Mouse (Mus musculus) stomach, embryonic 14.5 days (tissue): ENCODE results near the gene Dgkd. TPM values are rescaled to one million over a fixed set of nuclear protein-coding genes. Genes with fewer than 3 reads are reported as not detected.

Experiments used
- ATAC-seq: fragments of 200-750 bp; cut with Nextera tagmentation; 2 replicates; pipeline ENCODE4 v1.8.0; 2017; ENCODE audit warnings: low read depth, moderate TSS enrichment; ENCODE audit not compliant: insufficient number of reproducible peaks, insufficient read depth, low FRiP score
- H3K27ac ChIP-seq: fragments of 300-500 bp; sonication (generic); 2 replicates; pipeline ENCODE4 v1.5.1; 2014; ENCODE audit warnings: mild to moderate bottlenecking, low read length, moderate library complexity, mixed read lengths
- H3K27me3 ChIP-seq: fragments of 300-500 bp; sonication (generic); 2 replicates; pipeline ENCODE4 v1.6.1; 2014; ENCODE audit warnings: low read length, control low read depth, mixed read lengths; ENCODE audit not compliant: control insufficient read depth, insufficient read depth
- H3K36me3 ChIP-seq: fragments of 300-500 bp; sonication (generic); 2 replicates; pipeline ENCODE4 v1.6.1; 2014; ENCODE audit warnings: mild to moderate bottlenecking, control low read depth, low read length, moderate library complexity, mixed read lengths; ENCODE audit not compliant: control insufficient read depth, insufficient read depth
- H3K4me1 ChIP-seq: fragments of 300-500 bp; sonication (generic); 2 replicates; pipeline ENCODE4 v1.6.1; 2014; ENCODE audit warnings: low read length, control low read depth, mixed read lengths; ENCODE audit not compliant: control insufficient read depth, insufficient read depth
- H3K4me2 ChIP-seq: fragments of 300-500 bp; sonication (generic); replicated peaks from 2 replicates; pipeline ENCODE4 v1.6.1; 2014; ENCODE audit warnings: low read depth, low read length, control low read depth
- H3K4me3 ChIP-seq: fragments of 300-500 bp; sonication (generic); 2 replicates; pipeline ENCODE4 v1.5.1; 2014; ENCODE audit warnings: low read depth, low read length, control low read depth
- H3K9ac ChIP-seq: fragments of 300-500 bp; sonication (generic); replicated peaks from 2 replicates; pipeline ENCODE4 v1.6.1; 2014; ENCODE audit warnings: low read depth, mild to moderate bottlenecking, control low read depth, low read length, moderate library complexity, mixed read lengths
- H3K9me3 ChIP-seq: fragments of 300-500 bp; sonication (generic); 2 replicates; pipeline ENCODE4 v1.6.1; 2016; ENCODE audit warnings: low read depth, low read length, control low read depth; ENCODE audit not compliant: control insufficient read depth
- WGBS: fragments of 180-500 bp; shearing (Covaris S2); extraction: QIAGEN DNeasy Blood & Tissue Kit; methylation state at CpG from one replicate; pipeline ENCODE4 v1.1.7; 2014; 5-methylcytosine and 5-hydroxymethylcytosine counted together
- polyA plus RNA-seq: library from polyadenylated mRNA; unstranded; fragments of >200 nt; fragmentation: Nextera tagmentation; extraction: Ambion mirVana; gene quantifications from 2 replicates; pipeline ENCODE4 v1.2.1, GENCODE M21; 2014

Gene Dgkd
- polyA plus RNA-seq, 1 experiment from 2014 or later, result 35.1 TPM

DNA sequence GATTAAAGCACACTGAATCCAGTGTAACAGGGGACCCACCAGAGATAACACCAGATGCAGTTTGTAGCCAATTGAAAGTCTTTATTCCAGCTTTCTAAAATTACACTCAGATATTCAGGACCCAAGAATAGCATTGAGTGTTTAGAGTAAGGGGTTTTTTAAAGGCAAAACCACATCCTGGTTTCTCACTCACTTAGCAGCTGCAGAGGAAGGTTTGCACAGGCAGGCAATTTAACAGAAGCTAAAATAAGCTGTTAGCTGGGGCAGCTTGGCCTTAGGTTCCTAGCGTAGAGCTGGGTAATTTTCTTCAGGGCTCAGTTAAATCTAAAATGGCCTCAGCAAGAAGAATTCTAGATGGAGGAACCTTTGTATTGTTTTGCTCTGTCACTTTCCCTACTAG lies 13.6 kb downstream of the Dgkd start:
- WGBS, result 74% methylated on average over 1 of the region's 1 CpGs
- Histone ChIP-seq H3K4me2 (no peak overlapping the region), H3K9ac (no peak overlapping the region)

DNA sequence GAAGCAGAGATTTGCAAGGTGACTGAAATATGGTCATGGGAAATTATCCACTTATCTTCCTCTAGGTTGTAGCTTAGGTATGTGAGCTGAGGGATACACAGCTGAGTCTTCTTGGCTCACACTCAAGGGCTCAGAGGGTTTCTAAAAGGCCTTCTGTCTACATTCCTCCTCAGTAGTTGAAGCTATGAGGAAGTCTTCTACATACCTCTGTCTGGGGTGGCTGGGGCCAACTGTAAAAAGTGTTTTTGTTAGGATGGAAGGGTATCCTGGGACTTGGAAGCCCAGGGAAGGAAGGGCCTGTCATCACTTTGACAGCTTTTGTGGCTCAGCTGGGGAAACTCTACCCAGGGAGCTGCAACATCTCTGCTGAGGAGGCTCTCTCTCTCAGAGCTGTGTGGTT lies 18.5 kb downstream of the Dgkd start:
- no peaks in the 10 kb centered on the region for H3K9me3 ChIP-seq
- ATAC-seq, result no peak
- H3K27ac ChIP-seq, result no peak overlapping the region
- no peak overlapping the region for H3K4me2 ChIP-seq
- H3K27me3 ChIP-seq, result no peaks in the 10 kb centered on the region
- no peak overlapping the region for H3K9ac ChIP-seq
- 0 out of 2 replicates have a peak, but pooled peaks cover 5% of the 10 kb centered on the region for H3K4me1 ChIP-seq
- H3K36me3 ChIP-seq, result no peaks in the 10 kb centered on the region
- H3K4me3 ChIP-seq, result no peak overlapping the region

More for the DNA sequence above, 13.6 kb downstream of the Dgkd start:
- Histone ChIP-seq H3K27me3 (no peaks in the 10 kb centered on the region), H3K9me3 (no peaks in the 10 kb centered on the region), H3K4me1 (peaks cover 11% of the 10 kb centered on the region; the same call in 1 of the 2 replicates), H3K4me3 (no peak overlapping the region), H3K27ac (no peak overlapping the region), H3K36me3 (no peaks in the 10 kb centered on the region)
- ATAC-seq, result no peak

DNA sequence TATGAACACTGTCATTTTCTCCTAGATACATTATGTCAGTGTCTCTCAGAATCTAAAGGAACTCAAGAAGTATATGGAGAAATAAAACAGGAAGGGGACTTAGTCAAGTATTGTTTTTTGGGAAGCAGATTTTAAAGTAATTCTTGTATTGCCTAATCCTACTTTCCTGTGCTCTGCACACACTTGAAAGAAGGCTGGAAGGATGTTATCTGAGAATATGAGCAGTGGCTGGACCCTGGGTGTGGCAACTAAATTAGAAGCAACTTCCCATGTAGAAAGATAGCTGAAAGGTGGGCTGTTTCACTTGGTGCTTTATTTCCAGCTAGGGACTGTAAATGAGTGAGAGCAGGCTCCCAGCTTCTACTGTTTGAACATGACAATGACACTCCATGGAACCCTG lies 20.0 kb downstream of the Dgkd start:
- no peaks in the 10 kb centered on the region for H3K36me3 ChIP-seq
- no peak for ATAC-seq

DNA sequence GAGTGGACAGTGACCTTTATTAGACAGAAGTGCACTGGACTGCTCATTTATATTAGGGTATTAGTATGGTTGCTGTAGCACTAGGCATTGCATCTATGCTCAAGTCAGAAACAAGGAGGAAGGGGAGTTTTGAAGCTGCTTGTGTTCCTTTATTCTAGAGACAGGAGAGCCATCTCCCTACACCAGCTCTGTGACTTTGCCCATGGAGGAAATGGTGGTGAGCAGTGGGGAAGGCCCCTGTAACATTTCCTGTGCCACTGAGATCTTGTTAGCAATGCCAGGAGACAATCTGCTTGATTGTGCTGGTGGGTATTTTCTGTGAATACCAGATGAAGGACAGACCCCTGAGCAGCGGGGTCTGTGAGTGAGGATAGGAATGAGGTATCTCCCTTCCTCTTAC lies 23.0 kb downstream of the Dgkd start:
- Histone ChIP-seq H3K4me3 (no peak overlapping the region), H3K27ac (no peak overlapping the region), H3K27me3 (no peaks in the 10 kb centered on the region), H3K4me2 (no peak overlapping the region), H3K36me3 (no peaks in the 10 kb centered on the region), H3K9ac (no peak overlapping the region), H3K4me1 (peaks cover 20% of the 10 kb centered on the region), H3K9me3 (no peaks in the 10 kb centered on the region)
- ATAC-seq, result no peak
- WGBS, result 100% methylated on average over 1 of the region's 1 CpGs

More for the DNA sequence above, 20.0 kb downstream of the Dgkd start:
- Histone ChIP-seq H3K27me3 (no peaks in the 10 kb centered on the region), H3K9ac (no peak overlapping the region), H3K4me2 (no peak overlapping the region), H3K4me3 (no peak overlapping the region), H3K27ac (no peak overlapping the region), H3K4me1 (peaks cover 5% of the 10 kb centered on the region; the same call in 1 of the 2 replicates), H3K9me3 (no peaks in the 10 kb centered on the region)

DNA sequence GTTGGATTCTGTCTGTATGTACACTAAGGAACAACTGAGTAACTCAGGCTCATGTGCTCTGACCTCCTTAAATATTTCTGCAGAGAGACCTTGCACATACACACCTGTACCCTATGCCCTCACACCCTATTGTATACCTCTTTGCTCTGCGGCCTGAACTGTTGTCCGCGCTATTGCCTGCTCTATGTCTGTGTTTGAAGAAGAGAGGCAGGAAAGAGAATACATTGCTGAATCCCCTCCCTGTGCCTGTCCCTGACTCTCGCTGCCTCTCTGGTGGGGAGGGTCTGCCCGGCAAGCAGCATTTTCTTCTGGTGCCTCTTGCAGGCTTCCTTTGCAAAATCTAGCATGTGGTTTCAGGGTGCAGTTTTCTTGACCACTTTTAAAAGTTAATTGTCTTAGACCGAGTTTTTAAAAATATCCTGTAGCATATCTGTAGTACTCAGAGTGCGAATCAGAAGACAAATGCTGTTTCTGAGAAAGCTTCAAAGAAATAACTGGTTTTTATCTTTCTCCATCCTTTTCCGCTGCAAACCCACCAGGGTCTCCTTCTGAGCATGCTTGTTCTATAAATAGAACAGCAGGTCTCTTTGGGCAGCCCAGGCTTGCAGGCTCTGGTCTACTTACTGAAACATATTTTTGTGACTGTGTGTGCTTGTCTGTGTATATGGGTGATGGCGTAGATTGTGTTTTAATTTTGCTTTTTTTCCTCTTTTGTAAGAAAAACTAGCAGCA lies 24.6 kb downstream of the Dgkd start:
- H3K4me1 ChIP-seq, result peaks cover 20% of the 10 kb centered on the region
- H3K9ac ChIP-seq, result no peak overlapping the region
- no peak for ATAC-seq
- H3K9me3 ChIP-seq, result no peaks in the 10 kb centered on the region
- no peak overlapping the region for H3K4me2 ChIP-seq
- peaks cover 6% of the 10 kb centered on the region; the same call in 1 of the 2 replicates for H3K36me3 ChIP-seq
- no peaks in the 10 kb centered on the region for H3K27me3 ChIP-seq
- H3K27ac ChIP-seq, result peak overlapping the region; percentile 56; the same call in 1 of the 2 replicates
- 53% methylated on average over 9 of the region's 9 CpGs for WGBS
- H3K4me3 ChIP-seq, result no peak overlapping the region

DNA sequence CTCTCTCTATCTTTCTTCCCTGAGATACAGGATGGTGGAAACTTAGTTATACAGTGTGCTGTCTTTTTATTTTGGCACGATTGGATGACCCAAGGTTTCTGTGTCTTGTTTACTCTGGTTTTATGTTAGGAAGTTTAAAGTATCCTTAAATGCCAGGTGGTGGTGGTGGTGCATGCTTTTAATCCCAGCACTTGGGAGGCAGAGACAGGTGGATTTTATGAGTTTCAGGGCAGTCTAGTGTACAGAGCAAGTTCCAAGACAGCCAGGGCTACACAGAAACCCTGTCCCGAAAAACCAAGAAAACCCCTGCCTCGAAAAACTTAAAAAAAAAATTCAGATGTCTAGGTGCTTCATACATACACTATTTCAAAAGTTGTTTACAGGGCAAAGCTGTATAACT lies 25.9 kb downstream of the Dgkd start:
- 81% methylated on average over 3 of the region's 3 CpGs for WGBS
- peak overlapping the region; percentile 71; the same call in 1 of the 2 replicates for H3K27ac ChIP-seq
- no peak overlapping the region for H3K4me2 ChIP-seq
- H3K9ac ChIP-seq, result no peak overlapping the region
- no peak overlapping the region for H3K4me3 ChIP-seq
- H3K4me1 ChIP-seq, result peaks cover 20% of the 10 kb centered on the region
- ATAC-seq, result no peak
- peaks cover 6% of the 10 kb centered on the region; the same call in 1 of the 2 replicates for H3K36me3 ChIP-seq
- H3K9me3 ChIP-seq, result no peaks in the 10 kb centered on the region
- H3K27me3 ChIP-seq, result no peaks in the 10 kb centered on the region

DNA sequence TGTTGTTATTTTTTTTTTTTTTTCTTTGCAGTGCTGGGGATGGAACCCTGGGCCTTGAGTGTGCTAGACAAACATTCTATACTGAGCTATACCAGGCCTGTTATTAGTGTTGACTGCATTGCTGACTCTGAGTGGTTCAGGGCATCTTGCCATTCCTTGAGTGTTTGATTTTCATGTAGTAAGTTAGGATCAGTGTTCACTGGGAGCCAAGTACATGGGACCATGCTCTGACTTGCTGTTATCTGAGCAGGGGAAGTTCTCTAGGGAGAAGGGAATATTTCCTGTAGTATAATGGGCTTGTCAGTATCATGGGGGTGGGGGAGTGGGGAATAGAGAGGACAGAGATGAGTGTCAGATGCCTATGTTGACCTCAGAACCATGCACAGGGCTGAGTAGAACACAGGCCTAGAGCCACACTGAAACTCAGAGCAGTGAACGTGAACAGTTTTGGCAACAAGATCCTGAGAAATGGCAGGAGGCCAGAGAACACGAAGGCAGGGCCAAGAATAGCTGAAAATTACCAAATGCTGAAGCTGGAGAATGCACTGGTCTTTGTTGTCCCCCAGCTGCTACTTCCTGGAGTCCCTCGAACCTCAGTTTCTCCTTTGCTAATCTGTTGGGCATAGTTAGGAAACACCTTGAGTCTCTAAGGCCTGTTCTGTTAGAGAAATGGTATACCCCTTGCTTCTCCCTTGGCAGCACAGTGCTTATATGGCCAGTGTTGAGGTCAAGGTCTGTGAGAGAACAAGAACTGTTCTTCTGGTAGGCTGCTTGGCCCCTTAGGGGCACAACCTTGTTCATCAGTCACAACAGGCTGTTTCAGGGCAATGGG lies 26.6 kb downstream of the Dgkd start:
- H3K36me3 ChIP-seq, result peaks cover 6% of the 10 kb centered on the region; the same call in 1 of the 2 replicates
- H3K27ac ChIP-seq, result peak overlapping the region; percentile 71; the same call in 1 of the 2 replicates
- H3K4me1 ChIP-seq, result peaks cover 20% of the 10 kb centered on the region
- 33% methylated on average over 3 of the region's 3 CpGs for WGBS
- peak; percentile 78; the same call in 1 of the 2 replicates for ATAC-seq
- H3K9me3 ChIP-seq, result no peaks in the 10 kb centered on the region
- H3K4me3 ChIP-seq, result no peak overlapping the region
- no peaks in the 10 kb centered on the region for H3K27me3 ChIP-seq
- no peak overlapping the region for H3K9ac ChIP-seq
- H3K4me2 ChIP-seq, result no peak overlapping the region

DNA sequence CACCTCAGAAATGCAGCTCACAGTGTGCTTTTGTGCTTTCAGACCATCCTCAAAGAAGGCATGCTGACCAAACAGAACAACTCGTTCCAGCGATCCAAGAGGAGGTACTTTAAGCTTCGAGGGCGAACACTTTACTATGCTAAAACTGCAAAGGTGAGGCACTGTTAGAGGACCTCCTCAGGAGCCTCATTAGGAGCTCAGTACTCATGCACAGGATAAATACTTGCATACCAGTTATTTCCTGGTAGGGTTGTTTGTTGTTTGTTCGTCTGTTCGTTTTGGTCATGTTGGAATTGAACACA lies 27.2 kb downstream of the Dgkd start:
- Histone ChIP-seq H3K4me3 (no peak overlapping the region), H3K4me2 (no peak overlapping the region), H3K36me3 (peaks cover 6% of the 10 kb centered on the region; the same call in 1 of the 2 replicates), H3K9ac (no peak overlapping the region), H3K4me1 (peaks cover 20% of the 10 kb centered on the region), H3K9me3 (no peaks in the 10 kb centered on the region), H3K27ac (peak overlapping the region; percentile 71; the same call in 1 of the 2 replicates), H3K27me3 (no peaks in the 10 kb centered on the region)
- WGBS, result 91% methylated on average over 6 of the region's 6 CpGs
- ATAC-seq, result no peak
